Mouse (Mus musculus): ENCODE measurements at regions not wholly inside any gene's neighbourhood (a gene's known extent, or its start where the extent isn't known, plus 50 kb on each side); places are given as distances from the start of the nearest gene placed in this dataset.

GRCm38 (mm10) chr4:68280903-68281302, 673.3 kb downstream of the Brinp1 start:
- Histone ChIP-seq H3K4me2 (ENCODE audit: low read depth, low read length) (no peak overlapping the region), H3K4me3 (ENCODE audit: low read length) (no peak overlapping the region), H3K4me1 (ENCODE audit: insufficient read depth, low read length) (no peaks in the 10 kb centered on the region), H3K27me3 (ENCODE audit: insufficient read depth, low read length) (no peaks in the 10 kb centered on the region), H3K27ac (no peak overlapping the region), H3K9me3 (ENCODE audit: low read length) (no peaks in the 10 kb centered on the region), H3K36me3 (ENCODE audit: insufficient read depth, low read length) (no peaks in the 10 kb centered on the region), H3K9ac (replicated peaks; ENCODE audit: low read length) (no peak overlapping the region)
- WGBS, result 78% methylated on average over 1 of the region's 1 CpGs
- no peak for TF ChIP-seq CTCF (IDR thresholded peaks at IDR 0.05; ENCODE audit: low read depth)
- no peak for DNase-seq (ENCODE audit: low spot score)
- ATAC-seq, result no peak

- no peak overlapping the region for H3K4me3 ChIP-seq (ENCODE audit: low read length)
- H3K27ac ChIP-seq, result no peak overlapping the region
- no peak overlapping the region for H3K4me2 ChIP-seq (ENCODE audit: low read depth, low read length)
- H3K36me3 ChIP-seq (ENCODE audit: insufficient read depth, low read length), result no peaks in the 10 kb centered on the region
- H3K9ac ChIP-seq (replicated peaks; ENCODE audit: low read length), result no peak overlapping the region
- H3K27me3 ChIP-seq (ENCODE audit: insufficient read depth, low read length), result no peaks in the 10 kb centered on the region
- WGBS, result 82% methylated on average over 3 of the region's 3 CpGs
- H3K9me3 ChIP-seq (ENCODE audit: low read length), result no peaks in the 10 kb centered on the region
- no peak for DNase-seq (ENCODE audit: low spot score)
- no peak for ATAC-seq
- TF ChIP-seq CTCF (IDR thresholded peaks at IDR 0.05; ENCODE audit: low read depth), result no peak
- H3K4me1 ChIP-seq (ENCODE audit: insufficient read depth, low read length), result no peaks in the 10 kb centered on the region
Measured at GRCm38 (mm10) chr4:68275063-68275708, 679.0 kb downstream of the Brinp1 start.

Measured in hindbrain, postnatal 0 days (tissue).